Mouse (Mus musculus): Measurements from ENCODE around the gene Lrrc8e.

DNA sequence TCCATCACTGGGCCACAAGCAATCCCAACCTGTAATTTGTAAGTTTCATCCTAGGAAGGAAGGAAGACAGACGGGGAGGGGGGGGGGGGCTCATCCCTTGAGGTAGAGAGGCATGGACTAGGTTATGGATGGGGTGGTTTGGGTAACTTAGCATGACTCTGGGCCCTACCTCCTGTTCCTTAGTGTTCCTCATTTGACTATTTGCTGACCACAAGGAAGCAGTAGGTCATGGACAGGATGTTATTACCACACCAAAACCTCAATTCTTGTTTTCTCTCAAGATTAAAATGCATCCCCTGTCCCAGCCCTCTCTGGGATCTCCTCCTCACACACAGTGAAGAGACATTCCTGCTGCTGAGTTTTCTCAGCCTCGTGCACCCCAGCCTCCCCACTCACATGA, 25.3 kb upstream of the Lrrc8e start:
- TF ChIP-seq EP300 (IDR thresholded peaks at IDR 0.05; ENCODE audit: insufficient read depth, low read depth, low read length) (no peak), POLR2A (IDR thresholded peaks at IDR 0.05; ENCODE audit: insufficient read depth, low read depth, low read length) (no peak)

Measured in heart, adult 2 months (tissue).